Mouse (Mus musculus) MEL (cell line): ENCODE data around the gene Rhox2b. TPM values are rescaled to one million over a fixed set of nuclear protein-coding genes. Genes with fewer than 3 reads are reported as not detected.

Experiments
- polyA plus RNA-seq, 2 experiments: library from polyadenylated mRNA; stranded (reverse) in 1 of 2; unstranded in 1 of 2; fragments of >175 nt in 1 of 2; fragments of >200 nt in 1 of 2; gene quantifications; 2 replicates each; pipeline versions ENCODE4 v1.2.1 to v1.2.4; 2012; ENCODE audit warnings: low replicate concordance in 2 of 2, low read depth in 1 of 2; ENCODE audit not compliant: insufficient read length in 2 of 2, insufficient read depth in 1 of 2, missing spikeins in 1 of 2
- total RNA-seq: library from RNA; depleted of rRNA; stranded (reverse); fragments of 300-350 nt; gene quantifications from 2 replicates; pipeline ENCODE4 v1.2.3, GENCODE M21; 2012; rRNA removed

Gene Rhox2b
- total and polyA plus RNA-seq, 3 experiments, result not detected

Other genes starting within 250 kb of the Rhox2b start
- not detected in 2 replicates for gene Akap14, start 243.2 kb upstream of the Rhox2b start, total RNA-seq
- gene Akap14, start 243.2 kb upstream of the Rhox2b start, polyA plus RNA-seq, result under 1 TPM in 1 of 2 experiments, not detected in 1; 0.08 TPM
- 322 and 341 TPM in 2 replicates for gene Ndufa1, start 220.9 kb upstream of the Rhox2b start, total RNA-seq
- gene Ndufa1, start 220.9 kb upstream of the Rhox2b start, polyA plus RNA-seq, result 100 to 1,000 TPM in 1 of 2 experiments, not detected in 1; 245 TPM
- 6.1 and 6.7 TPM in 2 replicates for gene Rnf113a1, start 220.8 kb upstream of the Rhox2b start, total RNA-seq
- gene Rnf113a1, start 220.8 kb upstream of the Rhox2b start, polyA plus RNA-seq, result 1 to 10 TPM in 1 of 2 experiments, not detected in 1; 8.8 TPM
- gene Gm9, start 201.0 kb upstream of the Rhox2b start, total RNA-seq, result not detected in 2 replicates
- not detected for gene Gm9, start 201.0 kb upstream of the Rhox2b start, polyA plus RNA-seq
- not detected in 2 replicates for gene Rhox1, start 189.8 kb upstream of the Rhox2b start, total RNA-seq
- not detected for gene Rhox1, start 189.8 kb upstream of the Rhox2b start, polyA plus RNA-seq
- not detected in 2 replicates for gene Rhox2a, start 167.1 kb upstream of the Rhox2b start, total RNA-seq
- not detected for gene Rhox2a, start 167.1 kb upstream of the Rhox2b start, polyA plus RNA-seq
- gene Rhox3a, start 162.1 kb upstream of the Rhox2b start, total RNA-seq, result not detected in 2 replicates
- not detected for gene Rhox3a, start 162.1 kb upstream of the Rhox2b start, polyA plus RNA-seq
- not detected in 2 replicates for gene Rhox4a, start 146.7 kb upstream of the Rhox2b start, total RNA-seq
- not detected for gene Rhox4a, start 146.7 kb upstream of the Rhox2b start, polyA plus RNA-seq
- gene Rhox3a2, start 32.0 kb upstream of the Rhox2b start, total RNA-seq, result not detected in 2 replicates
- not detected for gene Rhox3a2, start 32.0 kb upstream of the Rhox2b start, polyA plus RNA-seq
- gene Rhox4a2, start 21.2 kb upstream of the Rhox2b start, total RNA-seq, result not detected in 2 replicates
- gene Rhox4a2, start 21.2 kb upstream of the Rhox2b start, polyA plus RNA-seq, result not detected
- gene Rhox4b, start 20.4 kb downstream of the Rhox2b start, total RNA-seq, result not detected in 2 replicates
- not detected for gene Rhox4b, start 20.4 kb downstream of the Rhox2b start, polyA plus RNA-seq
- gene Rhox2c, start 41.6 kb downstream of the Rhox2b start, total RNA-seq, result not detected in 2 replicates
- gene Rhox2c, start 41.6 kb downstream of the Rhox2b start, polyA plus RNA-seq, result not detected
- gene Rhox3c, start 46.5 kb downstream of the Rhox2b start, total RNA-seq, result not detected in 2 replicates
- gene Rhox3c, start 46.5 kb downstream of the Rhox2b start, polyA plus RNA-seq, result not detected
- not detected in 2 replicates for gene Rhox4c, start 68.3 kb downstream of the Rhox2b start, total RNA-seq
- not detected for gene Rhox4c, start 68.3 kb downstream of the Rhox2b start, polyA plus RNA-seq
- not detected in 2 replicates for gene Rhox2d, start 81.4 kb downstream of the Rhox2b start, total RNA-seq
- gene Rhox2d, start 81.4 kb downstream of the Rhox2b start, polyA plus RNA-seq, result not detected
- gene Rhox4d, start 102.3 kb downstream of the Rhox2b start, total RNA-seq, result not detected in 2 replicates
- not detected for gene Rhox4d, start 102.3 kb downstream of the Rhox2b start, polyA plus RNA-seq
- gene Rhox2e, start 118.4 kb downstream of the Rhox2b start, total RNA-seq, result not detected in 2 replicates
- gene Rhox2e, start 118.4 kb downstream of the Rhox2b start, polyA plus RNA-seq, result not detected
- gene Rhox3e, start 130.0 kb downstream of the Rhox2b start, total RNA-seq, result not detected in 2 replicates
- not detected for gene Rhox3e, start 130.0 kb downstream of the Rhox2b start, polyA plus RNA-seq
- gene Rhox4e, start 145.3 kb downstream of the Rhox2b start, total RNA-seq, result not detected in 2 replicates
- gene Rhox4e, start 145.3 kb downstream of the Rhox2b start, polyA plus RNA-seq, result not detected
- not detected in 2 replicates for gene Rhox2f, start 159.3 kb downstream of the Rhox2b start, total RNA-seq
- not detected for gene Rhox2f, start 159.3 kb downstream of the Rhox2b start, polyA plus RNA-seq
- gene Rhox3f, start 168.9 kb downstream of the Rhox2b start, total RNA-seq, result not detected in 2 replicates
- gene Rhox3f, start 168.9 kb downstream of the Rhox2b start, polyA plus RNA-seq, result not detected
- gene Rhox4f, start 195.6 kb downstream of the Rhox2b start, total RNA-seq, result not detected in 2 replicates
- not detected for gene Rhox4f, start 195.6 kb downstream of the Rhox2b start, polyA plus RNA-seq
- gene Rhox3g, start 216.5 kb downstream of the Rhox2b start, total RNA-seq, result not detected in 2 replicates
- gene Rhox3g, start 216.5 kb downstream of the Rhox2b start, polyA plus RNA-seq, result not detected
- gene Rhox2g, start 231.4 kb downstream of the Rhox2b start, total RNA-seq, result not detected in 2 replicates
- not detected for gene Rhox2g, start 231.4 kb downstream of the Rhox2b start, polyA plus RNA-seq
- gene Rhox4g, start 239.3 kb downstream of the Rhox2b start, total RNA-seq, result not detected in 2 replicates
- gene Rhox4g, start 239.3 kb downstream of the Rhox2b start, polyA plus RNA-seq, result not detected